Mouse (Mus musculus) right cerebral cortex, adult 2 months (tissue): Measurements from ENCODE around the gene Gpatch8.

Experiments
- DNase-seq, 2 experiments: peaks; one replicate each; pipeline ENCODE4 v3.0.0; 2021 to 2022; ENCODE audit warnings: low spot score in 2 of 2

The Gpatch8 gene

GRCm38 (mm10) chr11:102434816-102435705 is 121.1 kb downstream of the Gpatch8 start:
- peak in 1 of 2 experiments; percentile 17 for DNase-seq

GRCm38 (mm10) chr11:102434406-102434805 is 121.8 kb downstream of the Gpatch8 start:
- peak; percentile 94 to 96 for DNase-seq

GRCm38 (mm10) chr11:102433866-102434265 is 122.3 kb downstream of the Gpatch8 start:
- no peak for DNase-seq

- DNase-seq: peak in 1 of 2 experiments; percentile 31
These were observed 123.3 kb downstream of the Gpatch8 start for GRCm38 (mm10) chr11:102432896-102433295.

- no peak for DNase-seq
These were observed 123.9 kb downstream of the Gpatch8 start for GRCm38 (mm10) chr11:102432115-102432843.

GRCm38 (mm10) chr11:102431728-102432114 is 124.5 kb downstream of the Gpatch8 start:
- DNase-seq: no peak

- DNase-seq: peak; percentile 88 to 89
These were observed 125.1 kb downstream of the Gpatch8 start for GRCm38 (mm10) chr11:102431018-102431645.

GRCm38 (mm10) chr11:102430121-102431017 is 125.8 kb downstream of the Gpatch8 start, which contains the start of gene Grn:
Gene Grn (plus strand): TSS chr11:102430315.
- peak; percentile 92 for DNase-seq

GRCm38 (mm10) chr11:102429551-102429950 is 126.6 kb downstream of the Gpatch8 start:
- no peak for DNase-seq

- no peak for DNase-seq
These were observed 127.1 kb downstream of the Gpatch8 start for GRCm38 (mm10) chr11:102428981-102429540.
